Mouse (Mus musculus) liver, embryonic 14.5 days (tissue): Measurements from ENCODE around the gene Macrod1.

ENCODE experiments used
- CTCF ChIP-seq: IDR thresholded peaks from 2 replicates; pipeline ENCODE4 v1.5.1; 2016; ENCODE audit warnings: antibody characterized with exemption, low read depth, control low read depth
- EP300 ChIP-seq: IDR thresholded peaks from 2 replicates; pipeline ENCODE4 v1.6.1; 2016; ENCODE audit warnings: antibody characterized with exemption, low read depth

GRCm38 (mm10) chr19:7178841-7179452 is 122.3 kb downstream of the Macrod1 start:
- TF ChIP-seq EP300 (no peak), CTCF (no peak)
